Mouse (Mus musculus) hindbrain, embryonic 10.5 days (tissue): ENCODE results near the gene Slc25a41. TPM values are rescaled to one million over a fixed set of nuclear protein-coding genes. Genes with fewer than 3 reads are reported as not detected.

Experiments used
- DNase-seq: peaks from one replicate; pipeline ENCODE4 v3.0.0-alpha.2; 2017; ENCODE audit warnings: low spot score
- H3K27ac ChIP-seq: fragments of 300-500 bp; sonication (generic); 2 replicates; pipeline ENCODE4 v1.5.1; 2016; ENCODE audit warnings: mild to moderate bottlenecking, moderate library complexity
- H3K27me3 ChIP-seq: fragments of 300-500 bp; sonication (generic); 2 replicates; pipeline ENCODE4 v1.6.1; 2016; ENCODE audit warnings: mild to moderate bottlenecking; ENCODE audit not compliant: poor library complexity, insufficient read depth, severe bottlenecking
- H3K36me3 ChIP-seq: fragments of 300-500 bp; sonication (generic); 2 replicates; pipeline ENCODE4 v1.6.1; 2016; ENCODE audit warnings: mild to moderate bottlenecking, moderate library complexity
- H3K4me1 ChIP-seq: fragments of 300-500 bp; sonication (generic); replicated peaks from 2 replicates; pipeline ENCODE4 v1.6.1; 2016; ENCODE audit warnings: mild to moderate bottlenecking
- H3K4me3 ChIP-seq: fragments of 300-500 bp; sonication (generic); 2 replicates; pipeline ENCODE4 v1.5.1; 2016; ENCODE audit warnings: mild to moderate bottlenecking, moderate library complexity
- H3K9me3 ChIP-seq: fragments of 300-500 bp; sonication (generic); 2 replicates; pipeline ENCODE4 v1.6.1; 2016; ENCODE audit warnings: mild to moderate bottlenecking, moderate library complexity
- WGBS: fragments of 180-500 bp; shearing (Covaris S2); methylation state at CpG from one replicate; pipeline ENCODE4 v1.1.7; 2016; 5-methylcytosine and 5-hydroxymethylcytosine counted together
- polyA plus RNA-seq: library from polyadenylated mRNA; unstranded; fragments of >200 nt; fragmentation: Nextera tagmentation; extraction: Ambion mirVana; gene quantifications from 2 replicates; pipeline ENCODE4 v1.2.1, GENCODE M21; 2016

Slc25a41 gene
- polyA plus RNA-seq, 1 experiment from 2014 or later = not detected

DNA sequence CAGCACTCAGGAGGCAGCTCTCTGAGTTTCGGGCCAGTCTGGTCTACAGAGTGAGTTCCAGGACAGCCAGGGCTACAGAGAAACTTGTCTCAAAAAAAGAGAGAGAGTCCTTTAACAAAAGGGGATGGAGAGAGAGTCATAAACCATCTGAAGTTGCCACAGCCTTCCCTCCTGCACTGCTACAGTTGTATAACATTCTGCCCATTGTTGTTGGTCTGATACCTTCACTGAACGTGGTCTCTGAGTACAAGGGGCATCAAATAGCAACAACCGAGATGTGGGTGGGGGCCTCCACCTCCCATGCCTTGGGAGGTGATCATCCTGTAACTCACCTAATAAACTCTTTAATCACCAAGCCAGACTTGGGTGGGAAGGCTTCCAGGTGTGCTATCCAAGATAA lies 55.8 kb downstream of the Slc25a41 start:
- H3K4me3 ChIP-seq = no peak overlapping the region
- H3K9me3 ChIP-seq = no peaks in the 10 kb centered on the region
- no peak for DNase-seq
- H3K36me3 ChIP-seq = no peaks in the 10 kb centered on the region
- 79% methylated on average over 3 of the region's 3 CpGs for WGBS
- H3K27me3 ChIP-seq = no peaks in the 10 kb centered on the region
- peaks cover under 1% of the 10 kb centered on the region; the same call in 1 of the 2 replicates for H3K4me1 ChIP-seq
- H3K27ac ChIP-seq = no peak overlapping the region

DNA sequence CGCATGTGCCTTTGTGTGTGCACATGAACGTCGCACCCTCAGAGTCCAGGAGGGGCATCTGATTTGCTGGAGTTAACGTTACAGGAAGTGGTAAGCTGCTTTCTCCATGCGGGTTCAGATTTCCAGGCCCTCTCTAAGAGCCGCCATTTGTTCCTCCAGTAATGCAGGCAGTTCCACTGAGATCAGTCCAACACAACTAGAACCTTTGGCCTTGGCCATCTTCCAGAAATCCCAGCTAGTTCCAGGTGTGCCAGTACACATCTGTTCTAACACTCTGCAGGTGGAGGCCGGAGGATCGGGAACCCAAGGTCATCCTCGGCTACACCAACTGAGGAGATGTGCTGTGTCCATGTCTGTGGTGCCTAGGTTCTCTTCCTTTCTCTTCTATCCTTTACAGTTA lies 56.6 kb downstream of the Slc25a41 start:
- Histone ChIP-seq H3K4me1 (no peaks in the 10 kb centered on the region), H3K27ac (no peak overlapping the region), H3K4me3 (no peak overlapping the region), H3K27me3 (no peaks in the 10 kb centered on the region), H3K9me3 (no peaks in the 10 kb centered on the region), H3K36me3 (no peaks in the 10 kb centered on the region)
- WGBS = 81% methylated on average over 9 of the region's 9 CpGs
- no peak for DNase-seq

Other genes starting within 250 kb of the Slc25a41 start
- 10.9 and 13.8 TPM in 2 replicates for gene Rfx2, start 210.6 kb downstream of the Slc25a41 start, polyA plus RNA-seq
- gene Acsbg2, start 167.2 kb downstream of the Slc25a41 start, polyA plus RNA-seq = not detected in 2 replicates
- gene 1700061G19Rik, start 166.2 kb downstream of the Slc25a41 start, polyA plus RNA-seq = 0.54 and 0.63 TPM in 2 replicates
- gene Mllt1, start 106.2 kb downstream of the Slc25a41 start, polyA plus RNA-seq = 65.4 and 82.4 TPM in 2 replicates
- not detected in 2 replicates for gene Acer1, start 59.5 kb downstream of the Slc25a41 start, polyA plus RNA-seq
- 166 and 170 TPM in 2 replicates for gene Clpp, start 51.3 kb downstream of the Slc25a41 start, polyA plus RNA-seq
- gene Alkbh7, start 44.3 kb downstream of the Slc25a41 start, polyA plus RNA-seq = 35.5 TPM in 2 replicates
- not detected in 2 replicates for gene Pspn, start 41.6 kb downstream of the Slc25a41 start, polyA plus RNA-seq
- gene Gtf2f1, start 30.4 kb downstream of the Slc25a41 start, polyA plus RNA-seq = 71.0 and 78.3 TPM in 2 replicates
- 0.41 and 0.43 TPM in 2 replicates for gene Gm17949, start 30.2 kb downstream of the Slc25a41 start, polyA plus RNA-seq
- 51.1 and 52.0 TPM in 2 replicates for gene Khsrp, start 10.1 kb downstream of the Slc25a41 start, polyA plus RNA-seq
- gene Crb3, start 17.5 kb upstream of the Slc25a41 start, polyA plus RNA-seq = 5.1 and 8.2 TPM in 2 replicates
- gene Slc25a23, start 18.2 kb upstream of the Slc25a41 start, polyA plus RNA-seq = 10.5 and 16.2 TPM in 2 replicates
- gene Dennd1c, start 36.9 kb upstream of the Slc25a41 start, polyA plus RNA-seq = 3.2 and 3.6 TPM in 2 replicates
- gene Tubb4a, start 46.1 kb upstream of the Slc25a41 start, polyA plus RNA-seq = 66.9 and 167 TPM in 2 replicates
- 9.8 and 10.5 TPM in 2 replicates for gene Tnfsf9, start 63.7 kb upstream of the Slc25a41 start, polyA plus RNA-seq
- gene Cd70, start 108.1 kb upstream of the Slc25a41 start, polyA plus RNA-seq = 0.50 TPM in 1 of 2 replicates, not detected in the other
- 0.18 TPM in 1 of 2 replicates, not detected in the other for gene Tnfsf14, start 152.5 kb upstream of the Slc25a41 start, polyA plus RNA-seq
- gene C3, start 186.5 kb upstream of the Slc25a41 start, polyA plus RNA-seq = 0.09 and 0.12 TPM in 2 replicates
- gene Gpr108, start 206.8 kb upstream of the Slc25a41 start, polyA plus RNA-seq = 24.3 and 25.4 TPM in 2 replicates
- 28.1 and 37.9 TPM in 2 replicates for gene Trip10, start 207.8 kb upstream of the Slc25a41 start, polyA plus RNA-seq
- gene Vav1, start 237.4 kb upstream of the Slc25a41 start, polyA plus RNA-seq = 2.0 and 2.2 TPM in 2 replicates